Mouse (Mus musculus) central nervous system, embryonic 18 days (tissue): ENCODE measurements around the gene Bcl2a1c. TPM values are rescaled to one million over a fixed set of nuclear protein-coding genes. Genes with fewer than 3 reads are reported as not detected.

Experiments used
- polyA plus RNA-seq: library from polyadenylated mRNA; depleted of rRNA; stranded (reverse); fragments of >200 nt; gene quantifications from 2 replicates; pipeline ENCODE4 v1.2.3, GENCODE M21; 2012; rRNA removed

Bcl2a1c gene
- polyA plus RNA-seq = not detected in 2 replicates

DNA sequence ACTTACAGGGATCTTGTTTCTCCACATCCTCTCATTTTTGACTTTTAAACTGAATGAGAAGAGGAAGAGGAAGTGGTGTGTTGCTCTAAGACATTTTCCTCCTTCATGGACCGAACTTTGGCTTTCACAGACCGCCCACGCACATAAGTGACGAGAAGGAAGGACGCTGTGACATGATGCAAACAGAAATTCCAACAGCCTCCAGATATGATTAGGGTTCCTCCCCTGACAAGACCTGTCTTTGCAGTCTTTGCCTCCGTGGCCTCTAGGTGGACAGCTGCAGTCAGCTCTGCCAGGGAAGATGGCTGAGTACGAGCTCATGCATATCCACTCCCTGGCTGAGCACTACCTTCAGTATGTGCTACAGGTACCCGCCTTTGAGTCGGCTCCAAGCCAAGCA, at the start of gene Bcl2a1c:
TSS of gene Bcl2a1c (plus strand) at position 281 of the 400 bp plus-strand sequence.

Other genes starting within 250 kb of the Bcl2a1c start
- 23.2 and 33.6 TPM in 2 replicates for gene Crtap, start 60.5 kb downstream of the Bcl2a1c start, polyA plus RNA-seq
- gene Glb1, start 70.9 kb downstream of the Bcl2a1c start, polyA plus RNA-seq = 27.2 and 28.4 TPM in 2 replicates
- 3.6 and 3.9 TPM in 2 replicates for gene Tmppe, start 71.0 kb downstream of the Bcl2a1c start, polyA plus RNA-seq
- not detected in 2 replicates for gene Ccr4, start 174.8 kb downstream of the Bcl2a1c start, polyA plus RNA-seq
- gene C130032M10Rik, start 185.6 kb downstream of the Bcl2a1c start, polyA plus RNA-seq = not detected in 2 replicates
- 0.08 TPM in 2 replicates for gene Trim71, start 234.2 kb downstream of the Bcl2a1c start, polyA plus RNA-seq